Comparison of ENCODE assay signal across 28 mouse cellular contexts in genomic region chr11:42309086-42309485, GRCm38 (mm10). TPM values are rescaled to one million over a fixed set of nuclear protein-coding genes. Genes with fewer than 3 reads are reported as not detected.
DNase-seq lines count a peak whose midpoint lies in the region; ATAC-seq and TF ChIP-seq lines count a peak whose summit lies in the region.
"Had no signal": no experiment of that assay in that cellular context is flagged by ENCODE, and none has a peak within 500 bp of the region (broad histone marks: within the 10 kb centered on the region; RNA-seq: fewer than 3 reads in every experiment).

No protein-coding gene starts in this region.

- no peak overlapping the region for H3K4me3 ChIP-seq in cerebellum, adult 2 months (replicated peaks; ENCODE audit: insufficient read depth, low read depth, low read length)
- H3K4me3 ChIP-seq in liver, embryonic 11.5 days (ENCODE audit: low read depth, low read length), result no peak overlapping the region
- H3K4me3 ChIP-seq: embryonic facial prominence, embryonic 12.5 days; embryonic facial prominence, embryonic 15.5 days; gastrocnemius, adult 2 months; hindbrain, embryonic 12.5 days; hindbrain, embryonic 15.5 days had no signal

- H3K27ac ChIP-seq in cerebellum, adult 2 months (ENCODE audit: insufficient read depth, low read length), result peak overlapping the region; percentile 44
- no peak overlapping the region for H3K27ac ChIP-seq in liver, embryonic 11.5 days (ENCODE audit: low read depth, low read length)
- H3K27ac ChIP-seq: embryonic facial prominence, embryonic 12.5 days; embryonic facial prominence, embryonic 15.5 days; gastrocnemius, adult 2 months; hindbrain, embryonic 12.5 days; hindbrain, embryonic 15.5 days had no signal

- no peak for TF ChIP-seq CTCF in cerebellum, adult 2 months (IDR thresholded peaks at IDR 0.05; ENCODE audit: borderline replicate concordance, insufficient read depth, low read depth, low read length)

- no peak for ATAC-seq in liver, embryonic 11.5 days (replicated peaks; ENCODE audit: low FRiP score)
- ATAC-seq: activated CD4-positive, CD25-positive, alpha-beta regulatory T cell, adult 4 months; CD4-positive, CD25-positive, alpha-beta regulatory T cell, adult 4 months; forebrain, embryonic 14.5 days; forebrain, postnatal 0 days; intestine, postnatal 0 days had no signal

- H3K36me3 ChIP-seq in liver, embryonic 11.5 days (ENCODE audit: control insufficient read depth, insufficient read depth, low read length), result no peaks in the 10 kb centered on the region
- H3K36me3 ChIP-seq: embryonic facial prominence, embryonic 12.5 days; embryonic facial prominence, embryonic 15.5 days; hindbrain, embryonic 12.5 days; hindbrain, embryonic 15.5 days had no signal

- H3K4me2 ChIP-seq in liver, embryonic 11.5 days, result no peak overlapping the region
- H3K4me2 ChIP-seq: embryonic facial prominence, embryonic 12.5 days; embryonic facial prominence, embryonic 15.5 days; heart, embryonic 11.5 days; hindbrain, embryonic 12.5 days; hindbrain, embryonic 15.5 days had no signal

- H3K9ac ChIP-seq in liver, embryonic 11.5 days (ENCODE audit: low read depth, low read length), result no peak overlapping the region
- H3K9ac ChIP-seq: embryonic facial prominence, embryonic 12.5 days; embryonic facial prominence, embryonic 15.5 days; forebrain, postnatal 0 days; hindbrain, embryonic 12.5 days; hindbrain, embryonic 15.5 days had no signal

- H3K4me1 ChIP-seq in cerebellum, adult 2 months (ENCODE audit: control insufficient read depth, insufficient read depth, low read length), result peaks cover 17% of the 10 kb centered on the region; the same call in 1 of the 2 replicates
- H3K4me1 ChIP-seq in liver, embryonic 11.5 days (replicated peaks; ENCODE audit: control insufficient read depth, insufficient read depth, low read length), result no peaks in the 10 kb centered on the region
- H3K4me1 ChIP-seq: embryonic facial prominence, embryonic 12.5 days; embryonic facial prominence, embryonic 15.5 days; hindbrain, embryonic 12.5 days; hindbrain, embryonic 15.5 days had no signal

- no peaks in the 10 kb centered on the region for H3K27me3 ChIP-seq in cerebellum, adult 2 months (ENCODE audit: control insufficient read depth, insufficient read depth, low read length)
- H3K27me3 ChIP-seq in liver, embryonic 11.5 days (replicated peaks; ENCODE audit: control insufficient read depth, insufficient read depth, low read length), result no peaks in the 10 kb centered on the region
- H3K27me3 ChIP-seq: embryonic facial prominence, embryonic 12.5 days; embryonic facial prominence, embryonic 15.5 days; hindbrain, embryonic 12.5 days; hindbrain, embryonic 15.5 days had no signal

- peak; percentile 44 to 68 for DNase-seq in cerebellum, adult 2 months
- no peak for DNase-seq in cerebellum, postnatal 4 days (ENCODE audit: low spot score in 2 of 2)
- DNase-seq in brain, adult 2 months (ENCODE audit: low read depth, low spot score), result peak; percentile 48
- peak; percentile 65 for DNase-seq in cerebellum, adult 9-11 months
- DNase-seq in liver, embryonic 11.5 days (ENCODE audit: low spot score), result no peak
- DNase-seq in urinary bladder, postnatal 10 days (ENCODE audit: low spot score), result no peak
- DNase-seq: adrenal gland, adult 8-10 months; adrenal gland, postnatal 25 days; forebrain, postnatal 0 days; gastrocnemius, adult 2 months; gastrocnemius, postnatal 14 days; heart, adult 11 months; kidney, adult 2 months had no signal

- no peak for TF ChIP-seq POLR2A in cerebellum, adult 2 months (IDR thresholded peaks at IDR 0.05; ENCODE audit: borderline replicate concordance, insufficient read depth, low read length)

- 19% methylated on average over 2 of the region's 2 CpGs for WGBS in cerebellum, adult 2 months
- 66% methylated on average over 2 of the region's 2 CpGs for WGBS in liver, embryonic 11.5 days

- no peaks in the 10 kb centered on the region for H3K9me3 ChIP-seq in liver, embryonic 11.5 days (ENCODE audit: control insufficient read depth, low read length)
- H3K9me3 ChIP-seq: embryonic facial prominence, embryonic 12.5 days; embryonic facial prominence, embryonic 15.5 days; hindbrain, embryonic 12.5 days; hindbrain, embryonic 15.5 days had no signal

RNA-seq across cellular contexts. Expression of gene Gabra6, which starts 11.8 kb away (rescaled TPM):
- 425 and 513 TPM in 2 replicates for polyA plus RNA-seq in cerebellum, adult 2 months (2012; rRNA removed)
- not detected in 2 replicates for polyA plus RNA-seq in liver, embryonic 11.5 days (2014; fragmentation: Nextera tagmentation; extraction: Ambion mirVana)
- polyA plus RNA-seq: activated CD4-positive, CD25-positive, alpha-beta regulatory T cell, adult 4 months; C2C12; CD4-positive, CD25-positive, alpha-beta regulatory T cell, adult 4 months; embryonic facial prominence, embryonic 12.5 days; embryonic facial prominence, embryonic 15.5 days; forebrain, embryonic 11.5 days; forebrain, embryonic 14.5 days; frontal cortex, adult 2 months; heart, embryonic 11.5 days; heart, embryonic 14.5 days; heart, postnatal 0 days; hindbrain, embryonic 12.5 days; hindbrain, embryonic 15.5 days; intestine, embryonic 14.5 days; intestine, postnatal 0 days; kidney, adult 2 months had no signal

Comparison
In these comparisons a context has a peak if more than half of its experiments do, and no peak if none do; other contexts are left out.
1. DNase-seq: peak in cerebellum, adult 2 months (2 of 2), brain, adult 2 months (single experiment) and cerebellum, adult 9-11 months (single experiment); none in cerebellum, postnatal 4 days (0 of 2), liver, embryonic 11.5 days (single experiment) and urinary bladder, postnatal 10 days (single experiment).
2. RNA of gene Gabra6, which starts 11.8 kb away (polyA plus RNA-seq): 425 to 513 TPM in cerebellum, adult 2 months; not detected in liver, embryonic 11.5 days; every median in the first group is over 100 times any median in the second.